Mouse (Mus musculus) thymus, adult 2 months (tissue): ENCODE results near the gene Kcnmb3. TPM values are rescaled to one million over a fixed set of nuclear protein-coding genes. Genes with fewer than 3 reads are reported as not detected.

Experiments
- DNase-seq: peaks from one replicate; pipeline ENCODE4 v3.0.0; 2021
- H3K27ac ChIP-seq: fragments of 200-500 bp; 2 replicates; pipeline ENCODE4 v1.5.1; 2012; ENCODE audit warnings: low read length, control low read depth; ENCODE audit not compliant: control insufficient read depth, insufficient read depth
- H3K27me3 ChIP-seq: fragments of 200-500 bp; 2 replicates; pipeline ENCODE4 v1.6.1; 2012; ENCODE audit warnings: mild to moderate bottlenecking, low read length, moderate library complexity, mixed read lengths; ENCODE audit not compliant: control insufficient read depth, insufficient read depth
- H3K36me3 ChIP-seq: fragments of 200-500 bp; 2 replicates; pipeline ENCODE4 v1.6.1; 2012; ENCODE audit warnings: mild to moderate bottlenecking, low read length, moderate library complexity; ENCODE audit not compliant: control insufficient read depth, insufficient read depth
- H3K4me1 ChIP-seq: fragments of 200-500 bp; replicated peaks from 2 replicates; pipeline ENCODE4 v1.6.1; 2012; ENCODE audit warnings: low read length; ENCODE audit not compliant: control insufficient read depth, insufficient read depth
- H3K4me3 ChIP-seq: fragments of 200-500 bp; 2 replicates; pipeline ENCODE4 v1.5.1; 2012; ENCODE audit warnings: mild to moderate bottlenecking, low read length, control low read depth, moderate library complexity; ENCODE audit not compliant: control insufficient read depth, insufficient read depth
- CTCF ChIP-seq: fragments of 200-500 bp; IDR thresholded peaks from 2 replicates; pipeline ENCODE4 v1.5.1; 2012; ENCODE audit warnings: mild to moderate bottlenecking, control low read depth, low read length, moderate library complexity, borderline replicate concordance; ENCODE audit not compliant: control insufficient read depth, poor library complexity, insufficient read depth; ENCODE audit errors: extremely low read depth
- POLR2A ChIP-seq: fragments of 200-500 bp; IDR thresholded peaks from 2 replicates; pipeline ENCODE4 v1.6.1; 2012; ENCODE audit warnings: mild to moderate bottlenecking, low read length, control low read depth, moderate library complexity; ENCODE audit not compliant: control insufficient read depth, poor library complexity, insufficient read depth; ENCODE audit errors: extremely low read depth
- WGBS: fragments of 180-500 bp; shearing (Covaris S2); methylation state at CpG from one replicate; pipeline ENCODE4 v1.1.7; 2018; 5-methylcytosine and 5-hydroxymethylcytosine counted together
- polyA plus RNA-seq: library from polyadenylated mRNA; depleted of rRNA; stranded (reverse); fragments of >200 nt; gene quantifications from 2 replicates; pipeline ENCODE4 v1.2.3, GENCODE M21; 2012

Kcnmb3 gene
- polyA plus RNA-seq, 1 experiment = 0.05 TPM

GRCm38 (mm10) chr3:32468411-32468810 lies 23.6 kb downstream of the Kcnmb3 start:
- TF ChIP-seq POLR2A (no peak), CTCF (no peak)
- Histone ChIP-seq H3K4me3 (no peak overlapping the region), H3K36me3 (peaks cover 12% of the 10 kb centered on the region), H3K4me1 (no peaks in the 10 kb centered on the region), H3K27me3 (no peaks in the 10 kb centered on the region), H3K27ac (no peak overlapping the region)
- no peak for DNase-seq
- WGBS = 95% methylated on average over 4 of the region's 4 CpGs

GRCm38 (mm10) chr3:32467321-32467720 lies 24.7 kb downstream of the Kcnmb3 start:
- DNase-seq = no peak
- Histone ChIP-seq H3K27me3 (no peaks in the 10 kb centered on the region), H3K36me3 (peaks cover 23% of the 10 kb centered on the region), H3K4me3 (no peak overlapping the region), H3K4me1 (no peaks in the 10 kb centered on the region), H3K27ac (no peak overlapping the region)
- TF ChIP-seq POLR2A (no peak), CTCF (no peak)
- WGBS = 99% methylated on average over 4 of the region's 4 CpGs

GRCm38 (mm10) chr3:32459777-32460176 lies 32.3 kb downstream of the Kcnmb3 start:
- H3K4me3 ChIP-seq = no peak overlapping the region
- TF ChIP-seq CTCF (no peak), POLR2A (no peak)
- DNase-seq = peak; percentile 35
- WGBS = 88% methylated on average over 4 of the region's 4 CpGs
- peaks cover 70% of the 10 kb centered on the region for H3K36me3 ChIP-seq
- H3K27ac ChIP-seq = no peak overlapping the region
- no peaks in the 10 kb centered on the region for H3K4me1 ChIP-seq
- no peaks in the 10 kb centered on the region for H3K27me3 ChIP-seq

GRCm38 (mm10) chr3:32454329-32455021 lies 37.6 kb downstream of the Kcnmb3 start:
- Histone ChIP-seq H3K36me3 (peaks cover 74% of the 10 kb centered on the region), H3K27ac (no peak overlapping the region), H3K27me3 (no peaks in the 10 kb centered on the region), H3K4me3 (no peak overlapping the region), H3K4me1 (no peaks in the 10 kb centered on the region)
- TF ChIP-seq POLR2A = no peak
- TF ChIP-seq CTCF = no peak
- DNase-seq = no peak
- 98% methylated on average over 11 of the region's 11 CpGs for WGBS

- no peak overlapping the region for H3K4me3 ChIP-seq
These were observed 50.3 kb downstream of the Kcnmb3 start for GRCm38 (mm10) chr3:32441710-32442109.

GRCm38 (mm10) chr3:32438716-32439115 lies 53.3 kb downstream of the Kcnmb3 start:
- Histone ChIP-seq H3K36me3 (peaks cover 60% of the 10 kb centered on the region), H3K27me3 (no peaks in the 10 kb centered on the region), H3K4me3 (no peak overlapping the region), H3K4me1 (no peaks in the 10 kb centered on the region), H3K27ac (no peak overlapping the region)
- no peak for DNase-seq
- TF ChIP-seq POLR2A (no peak), CTCF (no peak)
- 97% methylated on average over 4 of the region's 4 CpGs for WGBS

More at GRCm38 (mm10) chr3:32441710-32442109, 50.3 kb downstream of the Kcnmb3 start:
- Histone ChIP-seq H3K27me3 (no peaks in the 10 kb centered on the region), H3K27ac (no peak overlapping the region), H3K4me1 (no peaks in the 10 kb centered on the region), H3K36me3 (peaks cover 76% of the 10 kb centered on the region)
- no peak for DNase-seq
- no peak for TF ChIP-seq CTCF
- no peak for TF ChIP-seq POLR2A

DNA sequence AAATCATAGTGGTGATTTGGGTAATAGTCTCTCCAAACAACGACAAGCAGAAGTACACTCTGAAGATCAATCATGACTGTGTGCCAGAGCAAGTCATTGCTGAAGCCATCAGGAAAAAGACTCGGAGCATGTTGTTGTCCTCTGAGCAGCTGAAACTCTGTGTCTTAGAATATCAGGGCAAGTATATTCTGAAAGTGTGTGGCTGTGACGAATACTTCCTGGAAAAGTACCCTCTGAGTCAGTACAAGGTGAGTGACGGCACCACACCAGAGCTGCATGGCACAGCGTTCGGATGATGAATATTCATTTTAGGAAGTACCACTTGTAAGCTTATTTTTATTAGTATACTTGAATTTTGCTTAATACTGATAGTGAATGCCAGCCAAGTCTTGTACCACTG lies 54.2 kb downstream of the Kcnmb3 start:
- no peak for TF ChIP-seq CTCF

More for the DNA sequence above, 54.2 kb downstream of the Kcnmb3 start:
- Histone ChIP-seq H3K4me1 (no peaks in the 10 kb centered on the region), H3K27ac (no peak overlapping the region), H3K27me3 (no peaks in the 10 kb centered on the region), H3K36me3 (peaks cover 53% of the 10 kb centered on the region), H3K4me3 (no peak overlapping the region)
- 97% methylated on average over 6 of the region's 6 CpGs for WGBS
- DNase-seq = no peak
